Mouse (Mus musculus): ENCODE data around the gene Wdr72.

GRCm38 (mm10) chr9:74332321-74332720, 222.2 kb downstream of the Wdr72 start:
- TF ChIP-seq MAX (IDR thresholded peaks at IDR 0.05) (no peak), CTCF (IDR thresholded peaks at IDR 0.05; ENCODE audit: control insufficient read depth, insufficient read depth, insufficient read length) (no peak), MYOG (IDR thresholded peaks at IDR 0.05; ENCODE audit: control insufficient read depth, extremely low read depth, insufficient read length) (no peak), CEBPB (IDR thresholded peaks at IDR 0.05; ENCODE audit: low read depth) (no peak), MYOD1 (IDR thresholded peaks at IDR 0.05; ENCODE audit: control insufficient read depth, insufficient read length, low read depth) (no peak), USF1 (IDR thresholded peaks at IDR 0.05; ENCODE audit: low read depth) (no peak), FOSL1 (IDR thresholded peaks at IDR 0.05; ENCODE audit: insufficient read depth, low read length, poor library complexity, severe bottlenecking) (no peak)

Measured in C2C12 (cell line).